Mouse (Mus musculus) liver, adult (tissue): ENCODE measurements around the gene Rbms3.

Experiments used
- GATA4 ChIP-seq: IDR thresholded peaks from 2 replicates; pipeline ENCODE4 v1.6.1; 2014; ENCODE audit warnings: mild to moderate bottlenecking, low read length; ENCODE audit not compliant: insufficient replicate concordance

The Rbms3 gene

GRCm38 (mm10) chr9:117413181-117413580 is 216.5 kb downstream of the Rbms3 start:
- no peak for TF ChIP-seq GATA4

- TF ChIP-seq GATA4 = no peak
Measured at GRCm38 (mm10) chr9:117412584-117412983, 217.1 kb downstream of the Rbms3 start.

- no peak for TF ChIP-seq GATA4
Measured at GRCm38 (mm10) chr9:117404621-117405020, 225.1 kb downstream of the Rbms3 start.

GRCm38 (mm10) chr9:117400262-117400671 is 229.4 kb downstream of the Rbms3 start:
- TF ChIP-seq GATA4 = no peak

GRCm38 (mm10) chr9:117397071-117397470 is 232.6 kb downstream of the Rbms3 start:
- no peak for TF ChIP-seq GATA4

GRCm38 (mm10) chr9:117396586-117396985 is 233.1 kb downstream of the Rbms3 start:
- no peak for TF ChIP-seq GATA4

- TF ChIP-seq GATA4 = no peak
Measured at GRCm38 (mm10) chr9:117393626-117394525, 235.8 kb downstream of the Rbms3 start.

- TF ChIP-seq GATA4 = no peak
Measured at GRCm38 (mm10) chr9:117388024-117388423, 241.7 kb downstream of the Rbms3 start.

- TF ChIP-seq GATA4 = no peak
Measured at GRCm38 (mm10) chr9:117380876-117381275, 248.8 kb downstream of the Rbms3 start.

- no peak for TF ChIP-seq GATA4
Measured at GRCm38 (mm10) chr9:117380076-117380475, 249.6 kb downstream of the Rbms3 start.

GRCm38 (mm10) chr9:117379448-117379983 is 250.2 kb downstream of the Rbms3 start:
- no peak for TF ChIP-seq GATA4

GRCm38 (mm10) chr9:117378131-117378890 is 251.4 kb downstream of the Rbms3 start:
- no peak for TF ChIP-seq GATA4

- TF ChIP-seq GATA4 = no peak
Measured at GRCm38 (mm10) chr9:117375776-117376175, 253.9 kb downstream of the Rbms3 start.

- TF ChIP-seq GATA4 = peak; percentile 51; the same call in 1 of the 2 replicates
Measured at GRCm38 (mm10) chr9:117373164-117373741, 256.5 kb downstream of the Rbms3 start.

- TF ChIP-seq GATA4 = no peak
Measured at GRCm38 (mm10) chr9:117371980-117372379, 257.7 kb downstream of the Rbms3 start.

GRCm38 (mm10) chr9:117370086-117370485 is 259.6 kb downstream of the Rbms3 start:
- no peak for TF ChIP-seq GATA4

- TF ChIP-seq GATA4 = no peak
Measured at GRCm38 (mm10) chr9:117368016-117368415, 261.7 kb downstream of the Rbms3 start.
